ENCODE assay signal across 19 mouse cellular contexts in the genomic region with DNA sequence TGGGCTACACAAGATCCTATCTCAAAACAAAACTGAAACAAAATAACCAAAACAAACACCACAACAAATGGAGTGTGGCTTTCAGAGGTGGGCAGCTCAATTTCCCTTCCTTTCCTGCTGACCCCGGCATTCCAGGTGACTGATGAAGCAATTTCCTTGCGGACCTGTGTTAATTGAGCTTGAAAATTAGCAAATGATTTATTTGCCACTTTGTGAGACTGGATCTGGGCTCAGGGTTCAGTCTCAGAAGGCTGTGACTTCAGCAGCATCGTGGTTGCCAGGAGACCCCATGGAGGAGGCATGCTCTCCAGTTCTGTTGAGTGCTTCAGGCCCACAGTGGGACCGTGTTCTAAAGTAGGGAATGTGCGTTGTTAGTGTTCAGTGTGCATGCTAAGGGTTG.
DNase-seq lines count a peak whose midpoint lies in the region; ATAC-seq and TF ChIP-seq lines count a peak whose summit lies in the region.
"Had no signal": no experiment of that assay in that cellular context is flagged by ENCODE, and none has a peak within 500 bp of the region (broad histone marks: within the 10 kb centered on the region; RNA-seq: fewer than 3 reads in every experiment).

No protein-coding gene starts in this region.

- H3K4me3 ChIP-seq in intestine, embryonic 16.5 days (ENCODE audit: low read length) = no peak overlapping the region
- H3K4me3 ChIP-seq in small intestine, adult 2 months (ENCODE audit: low read depth, low read length) = peak overlapping the region; percentile 50
- H3K4me3 ChIP-seq: heart, embryonic 15.5 days; hindbrain, embryonic 13.5 days; left cerebral cortex, adult 2 months; limb, embryonic 12.5 days; neural tube, embryonic 15.5 days had no signal

- H3K9ac ChIP-seq in intestine, embryonic 16.5 days (ENCODE audit: low read depth, low read length) = no peak overlapping the region; the same call in 1 of the 2 replicates
- H3K9ac ChIP-seq: heart, embryonic 15.5 days; hindbrain, embryonic 13.5 days; limb, embryonic 12.5 days; neural tube, embryonic 15.5 days had no signal

- ATAC-seq in intestine, embryonic 16.5 days = no peak
- ATAC-seq in monocyte, adult 5-6 weeks (replicated peaks; ENCODE audit: insufficient number of reproducible peaks, low FRiP score, low TSS enrichment, poor library complexity, severe bottlenecking) = no peak
- ATAC-seq: forebrain, embryonic 14.5 days had no signal

- TF ChIP-seq CTCF in small intestine, adult 2 months (IDR thresholded peaks at IDR 0.05; ENCODE audit: extremely low read depth, insufficient read length, insufficient replicate concordance, low read depth, low read length) = no peak

- peak; percentile 55 for DNase-seq in kidney, adult 18-20 months
- peak; percentile 74 for DNase-seq in kidney, postnatal 14 days
- no peak for DNase-seq in layer of hippocampus, postnatal 25 days (ENCODE audit: extremely low spot score in 1 of 2, low spot score in 1 of 2)
- no peak for DNase-seq in layer of hippocampus, adult 11-12 months (ENCODE audit: low spot score)
- DNase-seq: adrenal gland, adult 8-10 months; cerebellum, adult 18-20 months; embryo, embryonic 11 days; lung, postnatal 14 days; thymus, postnatal 36 days had no signal

- 53% methylated on average over 5 of the region's 5 CpGs for WGBS in intestine, embryonic 16.5 days
- WGBS in small intestine, adult 2 months = 54% methylated on average over 5 of the region's 5 CpGs

- TF ChIP-seq POLR2A in small intestine, adult 2 months (IDR thresholded peaks at IDR 0.05; ENCODE audit: low read depth, low read length) = no peak

- no peaks in the 10 kb centered on the region for H3K27me3 ChIP-seq in intestine, embryonic 16.5 days (replicated peaks; ENCODE audit: control insufficient read depth, insufficient read depth, low read length)
- H3K27me3 ChIP-seq in small intestine, adult 2 months (ENCODE audit: control insufficient read depth, insufficient read depth, low read length) = no peaks in the 10 kb centered on the region
- H3K27me3 ChIP-seq: heart, embryonic 15.5 days; hindbrain, embryonic 13.5 days had no signal

- H3K4me2 ChIP-seq in intestine, embryonic 16.5 days (ENCODE audit: low read depth, low read length) = peak overlapping the region; percentile 51
- H3K4me2 ChIP-seq: heart, embryonic 15.5 days; hindbrain, embryonic 13.5 days; limb, embryonic 12.5 days; neural tube, embryonic 15.5 days had no signal

- no peaks in the 10 kb centered on the region for H3K36me3 ChIP-seq in intestine, embryonic 16.5 days (ENCODE audit: control insufficient read depth, insufficient read depth, low read length)
- H3K36me3 ChIP-seq in small intestine, adult 2 months (ENCODE audit: control insufficient read depth, insufficient read depth, low read length) = peaks cover 19% of the 10 kb centered on the region
- H3K36me3 ChIP-seq: G1E; heart, embryonic 15.5 days; hindbrain, embryonic 13.5 days; limb, embryonic 12.5 days; neural tube, embryonic 15.5 days had no signal

- H3K4me1 ChIP-seq in intestine, embryonic 16.5 days (ENCODE audit: control insufficient read depth, insufficient read depth, low read length) = peaks cover 2% of the 10 kb centered on the region; the same call in 1 of the 2 replicates
- H3K4me1 ChIP-seq in small intestine, adult 2 months (ENCODE audit: control insufficient read depth, insufficient read depth, insufficient read length, low read length) = peaks cover 22% of the 10 kb centered on the region; the same call in 1 of the 2 replicates
- H3K4me1 ChIP-seq: heart, embryonic 15.5 days; neural tube, embryonic 15.5 days had no signal

- no peaks in the 10 kb centered on the region for H3K9me3 ChIP-seq in intestine, embryonic 16.5 days (ENCODE audit: control insufficient read depth, low read length)
- H3K9me3 ChIP-seq: heart, embryonic 15.5 days; hindbrain, embryonic 13.5 days; limb, embryonic 12.5 days; neural tube, embryonic 15.5 days had no signal

- H3K27ac ChIP-seq in intestine, embryonic 16.5 days (ENCODE audit: low read length) = peak overlapping the region; percentile 15; the same call in 1 of the 2 replicates
- peak overlapping the region; percentile 53 for H3K27ac ChIP-seq in small intestine, adult 2 months (ENCODE audit: insufficient read depth, low read depth, low read length)
- H3K27ac ChIP-seq: heart, embryonic 15.5 days; hindbrain, embryonic 13.5 days; left cerebral cortex, adult 2 months; limb, embryonic 12.5 days; neural tube, embryonic 15.5 days had no signal

Comparison
In these comparisons a context has a peak if more than half of its experiments do, and no peak if none do; other contexts are left out.
1. DNase-seq: peak in kidney, adult 18-20 months (single experiment) and kidney, postnatal 14 days (single experiment); none in layer of hippocampus, postnatal 25 days (0 of 2) and layer of hippocampus, adult 11-12 months (single experiment).